Comparison of ENCODE assay signal across 17 mouse cellular contexts in the genomic region with DNA sequence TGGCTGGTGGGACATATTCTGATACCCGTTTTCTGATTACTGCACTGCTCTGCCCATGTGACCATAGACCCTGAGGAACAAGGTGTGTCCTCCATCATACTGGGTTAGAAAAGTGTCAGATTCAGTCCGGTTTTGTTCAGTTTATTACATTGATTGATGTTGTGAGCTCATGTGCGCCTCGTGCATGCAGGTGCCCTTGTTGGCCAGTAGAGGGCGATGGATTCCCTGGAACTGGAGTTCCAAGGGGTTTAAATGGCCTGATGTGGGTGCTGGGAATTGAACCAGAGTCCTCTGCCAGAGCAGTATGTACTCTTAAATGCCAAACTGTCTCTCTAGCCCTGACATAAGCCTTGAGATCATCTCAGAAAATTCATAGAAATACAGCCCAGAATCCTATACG.
A peak's percentile ranks its signal among the peaks of the same experiment; 100 is the strongest.
DNase-seq lines count a peak whose midpoint lies in the region; ATAC-seq and TF ChIP-seq lines count a peak whose summit lies in the region.
"Had no signal": no experiment of that assay in that cellular context is flagged by ENCODE, and none has a peak within 500 bp of the region (broad histone marks: within the 10 kb centered on the region; RNA-seq: fewer than 3 reads in every experiment).

No protein-coding gene starts in this region.

- no peak overlapping the region for H3K4me3 ChIP-seq in lung, postnatal 0 days (ENCODE audit: low read depth, low read length)
- no peak overlapping the region for H3K4me3 ChIP-seq in lung, adult 2 months (replicated peaks; ENCODE audit: extremely low read depth, low read depth, low read length)
- H3K4me3 ChIP-seq: embryonic facial prominence, embryonic 15.5 days; forebrain, embryonic 10.5 days; heart, embryonic 12.5 days; hindbrain, embryonic 15.5 days; limb, embryonic 13.5 days; neural tube, embryonic 13.5 days had no signal

- H3K36me3 ChIP-seq in lung, postnatal 0 days (ENCODE audit: insufficient read depth, low read length), result no peaks in the 10 kb centered on the region
- H3K36me3 ChIP-seq: embryonic facial prominence, embryonic 15.5 days; forebrain, embryonic 10.5 days; heart, embryonic 12.5 days; hindbrain, embryonic 15.5 days; limb, embryonic 13.5 days; neural tube, embryonic 13.5 days had no signal

- H3K4me2 ChIP-seq in lung, postnatal 0 days (replicated peaks; ENCODE audit: low read depth, low read length), result no peak overlapping the region
- H3K4me2 ChIP-seq: embryonic facial prominence, embryonic 15.5 days; heart, embryonic 12.5 days; hindbrain, embryonic 15.5 days; limb, embryonic 13.5 days; neural tube, embryonic 13.5 days had no signal

- H3K4me1 ChIP-seq in lung, postnatal 0 days (ENCODE audit: insufficient read depth, low read depth, low read length), result 0 out of 2 replicates have a peak, but pooled peaks cover 6% of the 10 kb centered on the region
- H3K4me1 ChIP-seq in lung, adult 2 months (ENCODE audit: control insufficient read depth, insufficient read depth, low read length), result no peaks in the 10 kb centered on the region

- TF ChIP-seq POLR2A in lung, adult 2 months (IDR thresholded peaks at IDR 0.05; ENCODE audit: borderline replicate concordance, extremely low read depth, low read depth, low read length), result no peak
- TF ChIP-seq POLR2A in brain, embryonic 14.5 days (IDR thresholded peaks at IDR 0.05; ENCODE audit: borderline replicate concordance, extremely low read depth, insufficient read depth, insufficient read length, poor library complexity, severe bottlenecking), result no peak

- no peak overlapping the region for H3K27ac ChIP-seq in lung, postnatal 0 days (ENCODE audit: low read length)
- H3K27ac ChIP-seq: embryonic facial prominence, embryonic 15.5 days; forebrain, embryonic 10.5 days; hindbrain, embryonic 15.5 days; limb, embryonic 13.5 days; neural tube, embryonic 13.5 days had no signal

- no peaks in the 10 kb centered on the region for H3K9me3 ChIP-seq in lung, postnatal 0 days (ENCODE audit: low read length)
- H3K9me3 ChIP-seq: embryonic facial prominence, embryonic 15.5 days; hindbrain, embryonic 15.5 days; limb, embryonic 13.5 days; neural tube, embryonic 13.5 days had no signal

- WGBS in lung, postnatal 0 days, result 88% methylated on average over 6 of the region's 6 CpGs
- WGBS in lung, adult 2 months, result 90% methylated on average over 6 of the region's 6 CpGs

- TF ChIP-seq EP300 in lung, postnatal 0 days (IDR thresholded peaks at IDR 0.05), result no peak

- peaks cover 6% of the 10 kb centered on the region; the same call in 1 of the 2 replicates for H3K27me3 ChIP-seq in lung, postnatal 0 days (replicated peaks; ENCODE audit: insufficient read depth, low read length)
- H3K27me3 ChIP-seq: hindbrain, embryonic 15.5 days; Patski had no signal

- peak; percentile 29 for TF ChIP-seq CTCF in lung, postnatal 0 days (IDR thresholded peaks at IDR 0.05)
- no peak for TF ChIP-seq CTCF in lung, adult 2 months (IDR thresholded peaks at IDR 0.05; ENCODE audit: insufficient read depth, low read length)
- TF ChIP-seq CTCF in brain, embryonic 14.5 days (IDR thresholded peaks at IDR 0.05; ENCODE audit: borderline replicate concordance, extremely low read depth, insufficient read depth, insufficient read length), result peak; percentile 18; the same call in 1 of the 2 replicates

- no peak overlapping the region for H3K9ac ChIP-seq in lung, postnatal 0 days (replicated peaks; ENCODE audit: low read depth)
- H3K9ac ChIP-seq: embryonic facial prominence, embryonic 15.5 days; heart, embryonic 12.5 days; hindbrain, embryonic 15.5 days; limb, embryonic 13.5 days; neural tube, embryonic 13.5 days had no signal

- peak; percentile 4 for DNase-seq in kidney, adult 9 months
- DNase-seq in kidney, postnatal 14 days, result no peak
- no peak for DNase-seq in lung, postnatal 0 days (ENCODE audit: low spot score)
- no peak for DNase-seq in lung, adult 2 months
- peak; percentile 41 for DNase-seq in ES-CJ7 (ENCODE audit: low read depth, low spot score)
- DNase-seq in brain, embryonic 14.5 days (ENCODE audit: low read depth), result no peak
- DNase-seq in cerebellum, postnatal 14 days, result no peak
- DNase-seq in left cerebral cortex, adult 18-20 months (ENCODE audit: low spot score in 2 of 2), result no peak
- DNase-seq: cerebellum, adult 9-11 months; thymus, postnatal 36 days had no signal

- no peak for ATAC-seq in lung, postnatal 0 days
- ATAC-seq: Patski had no signal

Comparison
In these comparisons a context has a peak if more than half of its experiments do, and no peak if none do; other contexts are left out.
1. DNase-seq: peak in kidney, adult 9 months (single experiment) and ES-CJ7 (single experiment); none in kidney, postnatal 14 days (single experiment), lung, postnatal 0 days (single experiment), lung, adult 2 months (single experiment), brain, embryonic 14.5 days (single experiment), cerebellum, postnatal 14 days (0 of 2) and left cerebral cortex, adult 18-20 months (0 of 2).